Mouse (Mus musculus) stomach, embryonic 16.5 days (tissue): Measurements from ENCODE around the gene Srp9. TPM values are rescaled to one million over a fixed set of nuclear protein-coding genes. Genes with fewer than 3 reads are reported as not detected.

Source experiments
- ATAC-seq: fragments of 200-750 bp; cut with Nextera tagmentation; 2 replicates; pipeline ENCODE4 v1.8.0; 2017; ENCODE audit warnings: moderate number of reproducible peaks, moderate TSS enrichment; ENCODE audit not compliant: insufficient read depth, low FRiP score
- H3K27ac ChIP-seq: fragments of 300-500 bp; sonication (generic); 2 replicates; pipeline ENCODE4 v1.5.1; 2014; ENCODE audit warnings: low read length
- H3K27me3 ChIP-seq: fragments of 300-500 bp; sonication (generic); 2 replicates; pipeline ENCODE4 v1.6.1; 2014; ENCODE audit warnings: low read length, control low read depth, mixed read lengths; ENCODE audit not compliant: control insufficient read depth, insufficient read depth
- H3K36me3 ChIP-seq: fragments of 300-500 bp; sonication (generic); 2 replicates; pipeline ENCODE4 v1.6.1; 2014; ENCODE audit warnings: low read length; ENCODE audit not compliant: control insufficient read depth, insufficient read depth
- H3K4me1 ChIP-seq: fragments of 300-500 bp; sonication (generic); 2 replicates; pipeline ENCODE4 v1.6.1; 2014; ENCODE audit warnings: low read length, control low read depth, mixed read lengths; ENCODE audit not compliant: control insufficient read depth, insufficient read depth
- H3K4me2 ChIP-seq: fragments of 300-500 bp; sonication (generic); 2 replicates; pipeline ENCODE4 v1.6.1; 2014; ENCODE audit warnings: low read depth, low read length, mixed read lengths
- H3K4me3 ChIP-seq: fragments of 300-500 bp; sonication (generic); replicated peaks from 2 replicates; pipeline ENCODE4 v1.5.1; 2014; ENCODE audit warnings: mild to moderate bottlenecking, low read length
- H3K9ac ChIP-seq: fragments of 300-500 bp; sonication (generic); 2 replicates; pipeline ENCODE4 v1.6.1; 2014; ENCODE audit warnings: low read length
- H3K9me3 ChIP-seq: fragments of 300-500 bp; sonication (generic); replicated peaks from 2 replicates; pipeline ENCODE4 v1.6.1; 2016; ENCODE audit warnings: low read length, control low read depth; ENCODE audit not compliant: control insufficient read depth
- WGBS: fragments of 180-500 bp; shearing (Covaris S2); extraction: QIAGEN DNeasy Blood & Tissue Kit; methylation state at CpG from one replicate; pipeline ENCODE4 v1.1.7; 2014; 5-methylcytosine and 5-hydroxymethylcytosine counted together
- polyA plus RNA-seq: library from polyadenylated mRNA; unstranded; fragments of >200 nt; fragmentation: Nextera tagmentation; extraction: Ambion mirVana; gene quantifications from 2 replicates; pipeline ENCODE4 v1.2.1, GENCODE M21; 2015

Srp9 gene
- polyA plus RNA-seq, 1 experiment from 2014 or later, result 160 TPM

GRCm38 (mm10) chr1:182111386-182112317 is 12.9 kb upstream of the Srp9 start:
- Histone ChIP-seq H3K27ac (peak overlapping the region; percentile 65), H3K36me3 (no peaks in the 10 kb centered on the region), H3K4me2 (no peak overlapping the region), H3K9ac (0 out of 2 replicates have a peak overlapping the region, but pooled peaks have one; percentile 18), H3K9me3 (no peaks in the 10 kb centered on the region), H3K4me1 (peaks cover 31% of the 10 kb centered on the region), H3K4me3 (no peak overlapping the region), H3K27me3 (no peaks in the 10 kb centered on the region)
- WGBS, result 60% methylated on average over 14 of the region's 14 CpGs
- ATAC-seq, result peak; percentile 72; the same call in 1 of the 2 replicates

GRCm38 (mm10) chr1:182112385-182112784 is 12.2 kb upstream of the Srp9 start:
- 72% methylated on average over 15 of the region's 15 CpGs for WGBS
- Histone ChIP-seq H3K27ac (peak overlapping the region; percentile 65; the same call in 1 of the 2 replicates), H3K9ac (no peak overlapping the region), H3K4me1 (peaks cover 31% of the 10 kb centered on the region), H3K9me3 (no peaks in the 10 kb centered on the region), H3K4me2 (no peak overlapping the region), H3K27me3 (no peaks in the 10 kb centered on the region), H3K4me3 (no peak overlapping the region), H3K36me3 (no peaks in the 10 kb centered on the region)
- ATAC-seq, result peak; percentile 16; the same call in 1 of the 2 replicates

GRCm38 (mm10) chr1:182113131-182113530 is 11.4 kb upstream of the Srp9 start:
- Histone ChIP-seq H3K27ac (no peak overlapping the region), H3K4me2 (no peak overlapping the region; the same call in 1 of the 2 replicates), H3K36me3 (no peaks in the 10 kb centered on the region), H3K9ac (no peak overlapping the region), H3K4me1 (peaks cover 31% of the 10 kb centered on the region), H3K27me3 (no peaks in the 10 kb centered on the region), H3K9me3 (no peaks in the 10 kb centered on the region), H3K4me3 (no peak overlapping the region)
- 87% methylated on average over 11 of the region's 11 CpGs for WGBS
- no peak for ATAC-seq

DNA sequence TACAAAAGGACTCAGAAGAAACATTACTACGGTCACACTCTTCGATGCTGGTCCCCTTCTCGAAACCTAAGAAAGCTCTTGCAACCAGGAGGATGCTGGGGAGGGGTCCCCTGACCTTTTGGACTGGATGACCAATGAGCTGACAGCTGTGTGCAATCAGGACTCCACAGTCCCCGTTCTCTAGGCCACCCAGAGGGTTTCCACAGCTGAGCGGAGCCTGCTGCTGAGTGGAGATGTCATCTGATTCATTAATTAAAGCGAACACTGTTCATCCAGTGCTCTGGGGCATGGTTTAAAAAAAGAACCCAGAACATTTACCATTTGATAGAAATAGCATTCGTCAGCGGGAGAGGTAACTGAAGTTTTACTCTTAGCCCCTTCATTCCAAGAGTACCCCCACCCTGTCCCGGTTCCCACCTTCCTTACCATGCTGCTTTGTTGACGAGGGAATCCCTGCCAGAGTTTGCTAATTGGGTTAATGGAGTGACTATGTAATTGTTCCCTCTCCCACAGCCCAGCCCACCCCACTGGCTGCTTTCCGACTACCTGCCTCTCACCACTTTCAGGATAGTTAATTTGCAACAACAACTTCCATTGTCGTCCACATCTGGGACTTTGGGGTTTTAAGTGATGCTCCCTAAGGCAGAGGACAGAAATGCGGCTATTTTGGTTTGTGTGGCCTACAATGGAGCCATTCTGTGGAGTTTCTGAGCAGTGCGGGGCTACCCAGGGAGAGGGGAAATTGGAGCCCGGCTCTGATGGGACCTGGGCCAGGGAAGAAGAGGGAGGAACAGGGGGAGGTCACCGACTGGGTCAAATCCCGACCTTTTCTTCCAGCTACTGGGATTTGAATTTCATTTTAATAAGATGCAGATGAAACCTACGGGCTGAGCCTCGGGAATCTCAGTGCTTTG is 10.7 kb upstream of the Srp9 start:
- Histone ChIP-seq H3K4me2 (no peak overlapping the region; the same call in 1 of the 2 replicates), H3K4me1 (peaks cover 24% of the 10 kb centered on the region), H3K4me3 (no peak overlapping the region), H3K36me3 (no peaks in the 10 kb centered on the region), H3K27ac (no peak overlapping the region), H3K9me3 (no peaks in the 10 kb centered on the region), H3K9ac (peak overlapping the region; percentile 17; the same call in 1 of the 2 replicates), H3K27me3 (no peaks in the 10 kb centered on the region)
- ATAC-seq, result no peak
- WGBS, result 40% methylated on average over 19 of the region's 19 CpGs

- Histone ChIP-seq H3K9ac (peak overlapping the region; percentile 4; the same call in 1 of the 2 replicates), H3K27ac (no peak overlapping the region), H3K4me1 (peaks cover 23% of the 10 kb centered on the region), H3K4me2 (peak overlapping the region; percentile 26; the same call in 1 of the 2 replicates), H3K27me3 (no peaks in the 10 kb centered on the region), H3K4me3 (no peak overlapping the region), H3K36me3 (no peaks in the 10 kb centered on the region), H3K9me3 (no peaks in the 10 kb centered on the region)
- WGBS, result 11% methylated on average over 5 of the region's 5 CpGs
- ATAC-seq, result no peak
Measured at GRCm38 (mm10) chr1:182115197-182115596, 9.3 kb upstream of the Srp9 start.

- Histone ChIP-seq H3K27me3 (no peaks in the 10 kb centered on the region), H3K4me2 (peak overlapping the region; percentile 26; the same call in 1 of the 2 replicates), H3K4me3 (no peak overlapping the region), H3K4me1 (peaks cover 23% of the 10 kb centered on the region), H3K36me3 (no peaks in the 10 kb centered on the region), H3K9me3 (no peaks in the 10 kb centered on the region), H3K9ac (peak overlapping the region; percentile 4; the same call in 1 of the 2 replicates), H3K27ac (no peak overlapping the region)
- 29% methylated on average over 7 of the region's 7 CpGs for WGBS
- ATAC-seq, result peak; percentile 52; the same call in 1 of the 2 replicates
Measured at GRCm38 (mm10) chr1:182115651-182116408, 8.7 kb upstream of the Srp9 start.

DNA sequence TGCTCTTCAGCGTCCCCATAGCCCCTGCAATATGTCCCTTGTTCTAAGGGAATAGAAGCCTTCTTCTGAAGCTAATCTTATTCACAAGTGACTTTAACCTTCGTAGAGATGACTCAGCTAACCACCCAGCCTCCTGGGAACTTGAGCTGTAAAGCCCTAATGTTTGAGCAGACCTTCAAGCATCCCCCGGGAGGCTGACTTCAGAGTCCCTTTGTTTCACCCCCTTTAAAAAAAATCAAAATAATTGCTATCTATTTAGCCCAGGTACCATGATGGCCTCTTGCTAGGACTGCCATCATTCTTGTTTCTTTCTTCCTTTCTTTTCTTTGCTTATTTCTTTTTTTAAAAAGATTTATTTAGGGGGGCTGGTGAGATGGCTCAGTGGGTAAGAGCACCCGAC is 2.1 kb upstream of the Srp9 start:
- Histone ChIP-seq H3K9ac (no peak overlapping the region), H3K27ac (no peak overlapping the region), H3K4me3 (no peak overlapping the region), H3K27me3 (no peaks in the 10 kb centered on the region), H3K36me3 (no peaks in the 10 kb centered on the region), H3K4me1 (peaks cover 12% of the 10 kb centered on the region), H3K4me2 (no peak overlapping the region), H3K9me3 (no peaks in the 10 kb centered on the region)
- WGBS, result 84% methylated on average over 4 of the region's 4 CpGs
- no peak for ATAC-seq

DNA sequence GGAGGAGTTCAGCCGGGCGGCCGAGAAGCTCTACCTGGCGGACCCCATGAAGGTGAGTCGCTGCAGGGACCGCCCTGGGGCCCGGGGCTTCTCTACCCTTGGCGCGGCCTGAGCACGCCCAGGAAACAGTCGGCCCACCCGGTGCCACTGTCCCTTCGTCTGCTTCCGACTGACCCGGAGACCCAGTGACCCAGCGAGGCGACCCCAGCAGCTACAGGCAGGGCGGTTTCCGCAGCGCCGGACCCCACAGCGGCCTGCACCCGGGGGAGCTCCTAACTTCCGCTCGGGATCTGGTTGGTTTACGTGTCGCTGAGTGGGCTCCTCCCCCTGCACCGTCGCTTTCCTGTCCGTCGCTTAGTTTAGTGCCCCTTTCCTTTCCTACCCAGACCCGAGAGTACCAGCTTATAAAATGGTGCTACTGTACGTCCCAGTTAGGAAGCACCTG is 409 bp downstream of the Srp9 start:
- H3K4me2 ChIP-seq, result peak overlapping the region; percentile 65
- peak overlapping the region; percentile 76 for H3K27ac ChIP-seq
- under 1% methylated on average over 33 of the region's 33 CpGs for WGBS
- peak overlapping the region; percentile 76 for H3K9ac ChIP-seq
- peak; percentile 94 for ATAC-seq
- H3K36me3 ChIP-seq, result peaks cover 10% of the 10 kb centered on the region; the same call in 1 of the 2 replicates
- H3K9me3 ChIP-seq, result no peaks in the 10 kb centered on the region
- H3K4me3 ChIP-seq, result peak overlapping the region; percentile 60
- peaks cover 12% of the 10 kb centered on the region for H3K4me1 ChIP-seq
- H3K27me3 ChIP-seq, result no peaks in the 10 kb centered on the region
